12 mouse cellular contexts compared by ENCODE assay signal in genomic region chrX:133911397-133912103, GRCm38 (mm10). TPM values are rescaled to one million over a fixed set of nuclear protein-coding genes. Genes with fewer than 3 reads are reported as not detected.
A peak's percentile ranks its signal among the peaks of the same experiment; 100 is the strongest.
DNase-seq lines count a peak whose midpoint lies in the region; ATAC-seq and TF ChIP-seq lines count a peak whose summit lies in the region.
"Had no signal": no experiment of that assay in that cellular context is flagged by ENCODE, and none has a peak within 500 bp of the region (broad histone marks: within the 10 kb centered on the region; RNA-seq: fewer than 3 reads in every experiment).

No protein-coding gene starts in this region.

- H3K4me3 ChIP-seq in stomach, embryonic 14.5 days (ENCODE audit: low read depth, low read length): no peak overlapping the region
- no peak overlapping the region for H3K4me3 ChIP-seq in stomach, postnatal 0 days (ENCODE audit: low read depth, low read length)
- no peak overlapping the region for H3K4me3 ChIP-seq in heart, embryonic 11.5 days (ENCODE audit: low read depth, low read length)
- no peak overlapping the region for H3K4me3 ChIP-seq in stomach, embryonic 15.5 days (replicated peaks)
- H3K4me3 ChIP-seq: erythroblast, embryonic 14.5 days; limb, embryonic 12.5 days had no signal

- no peaks in the 10 kb centered on the region for H3K9me3 ChIP-seq in stomach, embryonic 14.5 days (ENCODE audit: control insufficient read depth, low read depth, low read length)
- no peaks in the 10 kb centered on the region for H3K9me3 ChIP-seq in stomach, postnatal 0 days (ENCODE audit: control insufficient read depth, low read length)
- no peaks in the 10 kb centered on the region for H3K9me3 ChIP-seq in heart, embryonic 11.5 days (replicated peaks; ENCODE audit: control insufficient read depth, low read length)
- no peaks in the 10 kb centered on the region for H3K9me3 ChIP-seq in stomach, embryonic 15.5 days
- H3K9me3 ChIP-seq: limb, embryonic 12.5 days had no signal

- ATAC-seq in stomach, embryonic 14.5 days (ENCODE audit: insufficient number of reproducible peaks, insufficient read depth, low FRiP score, low read depth): peak; percentile 37; the same call in 1 of the 2 replicates
- ATAC-seq in stomach, postnatal 0 days (ENCODE audit: low FRiP score, low TSS enrichment): no peak
- ATAC-seq in heart, embryonic 11.5 days (replicated peaks; ENCODE audit: insufficient number of reproducible peaks, low FRiP score, low TSS enrichment): no peak
- ATAC-seq in stomach, embryonic 15.5 days (ENCODE audit: insufficient read depth, low FRiP score, low read depth): no peak; the same call in 1 of the 2 replicates
- ATAC-seq: hindbrain, embryonic 16.5 days had no signal

- TF ChIP-seq EP300 in stomach, postnatal 0 days (optimal IDR thresholded peaks at IDR 0.05): no peak

- DNase-seq in stomach, postnatal 0 days (ENCODE audit: low spot score): no peak
- peak; percentile 62 for DNase-seq in kidney, postnatal 10 days
- no peak for DNase-seq in left cerebral cortex, adult 9 months (ENCODE audit: low spot score in 2 of 2)
- DNase-seq in adipocyte (ENCODE audit: low spot score): no peak
- DNase-seq in right cerebral cortex, adult 2 months (ENCODE audit: low spot score in 2 of 2): no peak
- DNase-seq: spleen, adult 18-20 months had no signal

- H3K9ac ChIP-seq in stomach, embryonic 14.5 days (replicated peaks; ENCODE audit: low read depth, low read length): no peak overlapping the region
- H3K9ac ChIP-seq in stomach, postnatal 0 days (ENCODE audit: low read length): no peak overlapping the region
- no peak overlapping the region for H3K9ac ChIP-seq in heart, embryonic 11.5 days (ENCODE audit: low read depth, low read length)
- H3K9ac ChIP-seq in stomach, embryonic 15.5 days: no peak overlapping the region
- H3K9ac ChIP-seq: limb, embryonic 12.5 days had no signal

- 42% methylated on average over 10 of the region's 10 CpGs for WGBS in stomach, embryonic 14.5 days
- WGBS in stomach, postnatal 0 days: 40% methylated on average over 10 of the region's 10 CpGs
- WGBS in heart, embryonic 11.5 days (ENCODE audit: insufficient replicate concordance): 26% methylated on average over 10 of the region's 10 CpGs
- WGBS in stomach, embryonic 15.5 days: 36% methylated on average over 10 of the region's 10 CpGs

- TF ChIP-seq CTCF in stomach, postnatal 0 days (IDR thresholded peaks at IDR 0.05; ENCODE audit: low read depth): no peak

- H3K36me3 ChIP-seq in stomach, embryonic 14.5 days (ENCODE audit: control insufficient read depth, insufficient read depth, low read length): no peaks in the 10 kb centered on the region
- no peaks in the 10 kb centered on the region for H3K36me3 ChIP-seq in stomach, postnatal 0 days (ENCODE audit: control insufficient read depth, insufficient read depth, low read length)
- no peaks in the 10 kb centered on the region for H3K36me3 ChIP-seq in heart, embryonic 11.5 days (ENCODE audit: control insufficient read depth, insufficient read depth, low read length)
- no peaks in the 10 kb centered on the region for H3K36me3 ChIP-seq in stomach, embryonic 15.5 days
- H3K36me3 ChIP-seq: limb, embryonic 12.5 days had no signal

- no peak overlapping the region for H3K27ac ChIP-seq in stomach, embryonic 14.5 days (ENCODE audit: low read length)
- H3K27ac ChIP-seq in stomach, postnatal 0 days (replicated peaks): no peak overlapping the region
- H3K27ac ChIP-seq in heart, embryonic 11.5 days (ENCODE audit: low read depth, low read length): peak overlapping the region; percentile 22; the same call in 1 of the 2 replicates
- H3K27ac ChIP-seq in stomach, embryonic 15.5 days: peak overlapping the region; percentile 26; the same call in 1 of the 2 replicates
- H3K27ac ChIP-seq: limb, embryonic 12.5 days had no signal

- no peaks in the 10 kb centered on the region; the same call in 1 of the 2 replicates for H3K4me1 ChIP-seq in stomach, embryonic 14.5 days (ENCODE audit: control insufficient read depth, insufficient read depth, low read length)
- no peaks in the 10 kb centered on the region for H3K4me1 ChIP-seq in stomach, postnatal 0 days (replicated peaks; ENCODE audit: control insufficient read depth, insufficient read depth)
- H3K4me1 ChIP-seq in heart, embryonic 11.5 days (ENCODE audit: control insufficient read depth, insufficient read depth, low read length): 0 out of 2 replicates have a peak, but pooled peaks cover 6% of the 10 kb centered on the region
- H3K4me1 ChIP-seq in stomach, embryonic 15.5 days: no peaks in the 10 kb centered on the region
- H3K4me1 ChIP-seq: limb, embryonic 12.5 days had no signal

- no peak overlapping the region for H3K4me2 ChIP-seq in stomach, embryonic 14.5 days (replicated peaks; ENCODE audit: low read depth, low read length)
- no peak overlapping the region for H3K4me2 ChIP-seq in stomach, postnatal 0 days (replicated peaks; ENCODE audit: low read depth)
- peak overlapping the region; percentile 19; the same call in 1 of the 2 replicates for H3K4me2 ChIP-seq in heart, embryonic 11.5 days
- no peak overlapping the region for H3K4me2 ChIP-seq in stomach, embryonic 15.5 days
- H3K4me2 ChIP-seq: limb, embryonic 12.5 days had no signal

- no peaks in the 10 kb centered on the region for H3K27me3 ChIP-seq in stomach, embryonic 14.5 days (ENCODE audit: control insufficient read depth, insufficient read depth, low read length)
- no peaks in the 10 kb centered on the region for H3K27me3 ChIP-seq in stomach, postnatal 0 days (ENCODE audit: control insufficient read depth, insufficient read depth, low read length)
- H3K27me3 ChIP-seq in heart, embryonic 11.5 days (ENCODE audit: control insufficient read depth, insufficient read depth, low read length): no peaks in the 10 kb centered on the region
- no peaks in the 10 kb centered on the region for H3K27me3 ChIP-seq in stomach, embryonic 15.5 days (replicated peaks)

RNA-seq across cellular contexts. Expression of gene Srpx2, which starts 3.3 kb away (rescaled TPM):
- polyA plus RNA-seq in stomach, embryonic 14.5 days (2014; fragmentation: Nextera tagmentation; extraction: Ambion mirVana): 6.8 and 7.0 TPM in 2 replicates
- 7.2 and 7.4 TPM in 2 replicates for polyA plus RNA-seq in stomach, postnatal 0 days (2015; fragmentation: Nextera tagmentation; extraction: Ambion mirVana)
- 2.2 and 2.8 TPM in 2 replicates for polyA plus RNA-seq in heart, embryonic 11.5 days (2014; fragmentation: Nextera tagmentation; extraction: Ambion mirVana)
- 8.2 and 8.7 TPM in 2 replicates for polyA plus RNA-seq in stomach, embryonic 15.5 days (2015; fragmentation: Nextera tagmentation; extraction: Ambion mirVana)

RNA-seq across cellular contexts. Expression of gene Tspan6, which starts 13.3 kb away (rescaled TPM):
- polyA plus RNA-seq in stomach, embryonic 14.5 days (2014; fragmentation: Nextera tagmentation; extraction: Ambion mirVana): 143 and 150 TPM in 2 replicates
- 79.2 and 83.7 TPM in 2 replicates for polyA plus RNA-seq in stomach, postnatal 0 days (2015; fragmentation: Nextera tagmentation; extraction: Ambion mirVana)
- 156 and 165 TPM in 2 replicates for polyA plus RNA-seq in heart, embryonic 11.5 days (2014; fragmentation: Nextera tagmentation; extraction: Ambion mirVana)
- 110 and 118 TPM in 2 replicates for polyA plus RNA-seq in stomach, embryonic 15.5 days (2015; fragmentation: Nextera tagmentation; extraction: Ambion mirVana)
- polyA plus RNA-seq: erythroblast, embryonic 14.5 days had no signal

Comparison
In these comparisons a context has a peak if more than half of its experiments do, and no peak if none do; other contexts are left out.
1. H3K27ac ChIP-seq: peak in heart, embryonic 11.5 days (single experiment) and stomach, embryonic 15.5 days (single experiment); none in stomach, embryonic 14.5 days (single experiment) and stomach, postnatal 0 days (single experiment).